Mouse (Mus musculus) forebrain, embryonic 10.5 days (tissue): ENCODE data around the gene Tcf23. TPM values are rescaled to one million over a fixed set of nuclear protein-coding genes. Genes with fewer than 3 reads are reported as not detected.

ENCODE experiments used
- DNase-seq: peaks from one replicate; pipeline ENCODE4 v3.0.0-alpha.2; 2017; ENCODE audit warnings: low spot score; ENCODE audit errors: extremely low spot score
- H3K27ac ChIP-seq: fragments of 300-500 bp; sonication (generic); 2 replicates; pipeline ENCODE4 v1.5.1; 2016; ENCODE audit warnings: mild to moderate bottlenecking
- H3K27me3 ChIP-seq: fragments of 300-500 bp; sonication (generic); 2 replicates; pipeline ENCODE4 v1.6.1; 2016; ENCODE audit warnings: mild to moderate bottlenecking; ENCODE audit not compliant: poor library complexity, severe bottlenecking
- H3K36me3 ChIP-seq: fragments of 300-500 bp; sonication (generic); replicated peaks from 2 replicates; pipeline ENCODE4 v1.6.1; 2016; ENCODE audit warnings: mild to moderate bottlenecking, moderate library complexity
- H3K4me1 ChIP-seq: fragments of 300-500 bp; sonication (generic); 2 replicates; pipeline ENCODE4 v1.6.1; 2016
- H3K4me3 ChIP-seq: fragments of 300-500 bp; sonication (generic); 2 replicates; pipeline ENCODE4 v1.5.1; 2016; ENCODE audit warnings: mild to moderate bottlenecking, moderate library complexity
- H3K9me3 ChIP-seq: fragments of 300-500 bp; sonication (generic); 2 replicates; pipeline ENCODE4 v1.6.1; 2016; ENCODE audit warnings: mild to moderate bottlenecking, moderate library complexity
- WGBS: fragments of 180-500 bp; shearing (Covaris S2); methylation state at CpG from one replicate; pipeline ENCODE4 v1.1.7; 2016; 5-methylcytosine and 5-hydroxymethylcytosine counted together
- polyA plus RNA-seq: library from polyadenylated mRNA; unstranded; fragments of >200 nt; fragmentation: Nextera tagmentation; extraction: Ambion mirVana; gene quantifications from 2 replicates; pipeline ENCODE4 v1.2.1, GENCODE M21; 2016

Tcf23 gene
- polyA plus RNA-seq, 1 experiment from 2014 or later, result not detected

DNA sequence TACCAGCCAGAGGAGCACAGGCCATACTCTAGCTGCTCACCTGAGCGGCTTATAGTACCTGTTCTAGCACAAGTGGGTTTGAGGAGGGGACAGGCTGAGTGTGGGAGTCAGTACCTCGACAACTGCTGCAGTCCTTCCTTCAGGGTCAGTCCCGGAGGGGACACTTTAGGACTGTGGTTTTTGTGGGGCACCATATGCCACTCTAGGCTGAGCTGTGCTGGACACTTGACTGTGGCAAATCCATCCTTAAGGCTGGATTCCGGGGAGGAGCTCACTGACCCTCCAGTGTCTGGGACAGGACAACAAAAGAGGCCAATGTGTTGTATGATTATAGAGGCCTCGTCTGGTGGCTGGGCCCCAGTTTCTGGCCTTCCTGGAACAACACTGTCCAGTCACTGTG is 15.9 kb upstream of the Tcf23 start:
- peaks cover 14% of the 10 kb centered on the region for H3K27me3 ChIP-seq
- H3K27ac ChIP-seq, result no peak overlapping the region
- peaks cover 27% of the 10 kb centered on the region for H3K4me1 ChIP-seq
- H3K36me3 ChIP-seq, result peaks cover 54% of the 10 kb centered on the region
- no peak overlapping the region for H3K4me3 ChIP-seq
- no peak for DNase-seq
- H3K9me3 ChIP-seq, result no peaks in the 10 kb centered on the region
- WGBS, result 88% methylated on average over 5 of the region's 5 CpGs

GRCm38 (mm10) chr5:30954065-30954464 is 14.4 kb upstream of the Tcf23 start:
- Histone ChIP-seq H3K27ac (no peak overlapping the region), H3K4me3 (no peak overlapping the region), H3K4me1 (peaks cover 36% of the 10 kb centered on the region), H3K9me3 (no peaks in the 10 kb centered on the region), H3K36me3 (peaks cover 69% of the 10 kb centered on the region), H3K27me3 (peaks cover under 1% of the 10 kb centered on the region; the same call in 1 of the 2 replicates)
- DNase-seq, result no peak
- WGBS, result 100% methylated on average over 6 of the region's 6 CpGs

- 98% methylated on average over 9 of the region's 9 CpGs for WGBS
- Histone ChIP-seq H3K27ac (no peak overlapping the region), H3K36me3 (peaks cover 69% of the 10 kb centered on the region), H3K4me3 (no peak overlapping the region), H3K9me3 (no peaks in the 10 kb centered on the region), H3K4me1 (peaks cover 36% of the 10 kb centered on the region), H3K27me3 (no peaks in the 10 kb centered on the region)
- no peak for DNase-seq
Observed at GRCm38 (mm10) chr5:30954556-30954955, 13.9 kb upstream of the Tcf23 start.

GRCm38 (mm10) chr5:30955751-30956150 is 12.7 kb upstream of the Tcf23 start:
- Histone ChIP-seq H3K36me3 (peaks cover 69% of the 10 kb centered on the region), H3K9me3 (no peaks in the 10 kb centered on the region), H3K4me1 (peaks cover 33% of the 10 kb centered on the region), H3K4me3 (no peak overlapping the region), H3K27me3 (no peaks in the 10 kb centered on the region), H3K27ac (no peak overlapping the region)
- no peak for DNase-seq
- WGBS, result 97% methylated on average over 6 of the region's 6 CpGs

DNA sequence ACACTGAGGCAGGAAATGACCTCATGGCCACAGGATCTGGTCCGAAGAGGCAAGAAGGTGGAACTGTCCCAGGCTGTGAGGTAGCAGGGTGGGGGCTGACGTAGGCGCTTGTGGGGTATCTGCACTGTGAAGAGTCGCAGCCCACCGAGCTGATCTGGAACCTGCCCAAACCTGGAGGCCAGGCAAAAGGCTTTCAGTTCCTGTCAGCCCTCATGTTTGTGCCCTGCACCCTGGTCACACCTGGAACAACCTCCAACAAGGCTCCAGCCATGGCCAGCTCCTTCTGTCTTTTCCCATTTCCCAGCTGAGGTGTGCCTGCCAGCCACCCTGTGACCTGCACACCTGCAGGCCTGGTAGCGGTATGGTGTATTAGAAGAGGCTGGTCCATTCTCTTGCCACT is 10.6 kb upstream of the Tcf23 start:
- WGBS, result 94% methylated on average over 6 of the region's 6 CpGs

DNA sequence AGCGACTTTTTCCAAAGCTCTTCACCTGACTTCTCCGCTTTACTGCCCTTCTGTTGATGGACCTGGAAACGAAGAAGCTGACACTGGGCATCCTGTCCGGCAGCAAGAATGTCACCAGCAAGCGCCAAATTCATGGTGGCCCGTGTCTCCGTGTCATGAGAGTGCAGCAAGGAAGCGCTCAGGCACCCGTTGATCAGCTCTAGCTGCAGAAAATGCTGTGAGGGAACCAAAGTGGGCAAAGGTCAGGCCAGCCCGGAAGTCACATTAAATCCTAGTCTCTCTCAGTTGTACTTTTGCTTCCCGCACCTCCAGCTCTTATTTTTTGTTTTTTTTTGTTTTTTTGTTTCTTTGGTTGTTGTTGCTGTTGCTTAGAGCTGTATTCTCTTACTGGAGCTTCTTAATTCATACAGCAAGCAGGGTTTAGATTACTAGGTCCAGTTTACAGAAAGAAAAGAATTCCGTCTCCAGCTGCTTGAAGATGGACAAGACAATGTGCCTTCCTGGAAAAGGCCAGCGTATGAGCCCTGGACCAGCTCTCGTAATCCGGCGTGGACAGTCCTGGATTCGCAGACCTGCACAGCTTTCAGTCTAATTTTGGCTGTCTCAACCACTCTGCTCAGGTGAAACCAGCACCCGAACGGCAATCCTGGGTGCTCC is 9.1 kb upstream of the Tcf23 start:
- Histone ChIP-seq H3K9me3 (no peaks in the 10 kb centered on the region), H3K27me3 (no peaks in the 10 kb centered on the region), H3K4me1 (peaks cover 30% of the 10 kb centered on the region), H3K4me3 (peak overlapping the region; percentile 73), H3K27ac (peak overlapping the region; percentile 92), H3K36me3 (peaks cover 40% of the 10 kb centered on the region)
- WGBS, result 41% methylated on average over 19 of the region's 19 CpGs
- DNase-seq, result no peak

More for the DNA sequence above, 10.6 kb upstream of the Tcf23 start:
- Histone ChIP-seq H3K4me1 (peaks cover 30% of the 10 kb centered on the region), H3K27ac (no peak overlapping the region), H3K36me3 (peaks cover 54% of the 10 kb centered on the region), H3K9me3 (no peaks in the 10 kb centered on the region), H3K4me3 (peak overlapping the region; percentile 18), H3K27me3 (no peaks in the 10 kb centered on the region)
- DNase-seq, result no peak

GRCm38 (mm10) chr5:30959966-30960501 is 8.4 kb upstream of the Tcf23 start, which contains the start of gene Preb:
Preb (minus strand) TSS chr5:30960361.
- Histone ChIP-seq H3K36me3 (peaks cover 33% of the 10 kb centered on the region), H3K27me3 (no peaks in the 10 kb centered on the region), H3K4me3 (peak within 1 kb of the TSS; percentile 73), H3K9me3 (no peaks in the 10 kb centered on the region), H3K27ac (peak within 1 kb of the TSS; percentile 92), H3K4me1 (peaks cover 30% of the 10 kb centered on the region)
- DNase-seq, result peak; percentile 98
- under 1% methylated on average over 56 of the region's 56 CpGs for WGBS

DNA sequence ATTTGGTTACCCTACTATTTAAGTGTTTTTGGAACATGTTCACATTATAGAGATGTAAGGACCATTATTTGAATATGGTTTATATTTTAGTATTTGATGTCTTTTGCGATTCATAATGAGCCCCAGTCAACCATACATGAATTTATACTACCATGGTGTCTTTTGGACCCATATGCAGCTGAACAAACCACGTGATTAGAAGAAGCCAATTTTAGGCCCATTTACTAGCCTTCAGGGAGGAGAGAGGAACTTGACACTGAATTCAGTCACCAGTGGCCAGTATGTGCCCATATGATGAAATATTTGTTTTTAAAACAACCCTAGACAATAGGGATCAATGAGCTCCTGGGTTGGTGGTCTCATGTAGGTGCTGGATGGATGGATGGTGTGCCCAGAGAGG is 7.6 kb upstream of the Tcf23 start:
- DNase-seq, result no peak
- no peaks in the 10 kb centered on the region for H3K27me3 ChIP-seq
- H3K36me3 ChIP-seq, result peaks cover 25% of the 10 kb centered on the region
- peak overlapping the region; percentile 92 for H3K27ac ChIP-seq
- no peaks in the 10 kb centered on the region for H3K9me3 ChIP-seq
- H3K4me3 ChIP-seq, result peak overlapping the region; percentile 73
- peaks cover 30% of the 10 kb centered on the region for H3K4me1 ChIP-seq
- 92% methylated on average over 2 of the region's 2 CpGs for WGBS

- Histone ChIP-seq H3K4me3 (no peak overlapping the region), H3K36me3 (peaks cover 21% of the 10 kb centered on the region), H3K9me3 (no peaks in the 10 kb centered on the region), H3K27me3 (no peaks in the 10 kb centered on the region), H3K27ac (no peak overlapping the region), H3K4me1 (peaks cover 30% of the 10 kb centered on the region)
- DNase-seq, result no peak
- WGBS, result 85% methylated on average over 10 of the region's 10 CpGs
Observed at GRCm38 (mm10) chr5:30961545-30962505, 6.6 kb upstream of the Tcf23 start.

DNA sequence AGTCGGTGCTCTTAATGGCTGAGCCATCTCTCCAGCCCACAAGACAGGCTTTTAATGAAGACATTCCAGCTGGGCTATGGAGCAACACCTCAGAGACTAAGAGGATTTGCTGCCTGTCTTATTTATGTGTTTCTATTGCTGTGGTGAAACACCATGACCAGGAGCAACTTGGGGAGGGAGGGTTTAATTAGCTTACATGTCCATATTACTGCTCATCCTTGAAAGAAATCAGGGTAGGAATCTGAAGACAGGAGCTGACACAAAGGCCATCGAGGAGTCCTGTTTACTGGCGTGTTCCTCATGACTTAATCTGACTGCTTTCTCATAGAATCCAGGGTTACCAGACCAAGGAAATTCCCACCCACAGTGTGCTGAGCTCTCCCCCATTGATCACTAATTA is 4.5 kb upstream of the Tcf23 start:
- Histone ChIP-seq H3K9me3 (no peaks in the 10 kb centered on the region), H3K4me1 (peaks cover 14% of the 10 kb centered on the region), H3K27me3 (peaks cover 2% of the 10 kb centered on the region; the same call in 1 of the 2 replicates), H3K27ac (no peak overlapping the region), H3K4me3 (no peak overlapping the region), H3K36me3 (peaks cover 2% of the 10 kb centered on the region; the same call in 1 of the 2 replicates)
- 70% methylated on average over 3 of the region's 3 CpGs for WGBS
- no peak for DNase-seq

- Histone ChIP-seq H3K4me1 (0 out of 2 replicates have a peak, but pooled peaks cover 4% of the 10 kb centered on the region), H3K27me3 (peaks cover 4% of the 10 kb centered on the region; the same call in 1 of the 2 replicates), H3K9me3 (no peaks in the 10 kb centered on the region), H3K4me3 (no peak overlapping the region), H3K27ac (no peak overlapping the region), H3K36me3 (no peaks in the 10 kb centered on the region)
- WGBS, result 89% methylated on average over 4 of the region's 4 CpGs
- DNase-seq, result no peak
Observed at GRCm38 (mm10) chr5:30966189-30966588, 2.3 kb upstream of the Tcf23 start.

- Histone ChIP-seq H3K27me3 (peaks cover 4% of the 10 kb centered on the region; the same call in 1 of the 2 replicates), H3K9me3 (no peaks in the 10 kb centered on the region), H3K4me3 (no peak overlapping the region), H3K4me1 (peaks cover 11% of the 10 kb centered on the region; the same call in 1 of the 2 replicates), H3K36me3 (no peaks in the 10 kb centered on the region), H3K27ac (no peak overlapping the region)
- 77% methylated on average over 2 of the region's 2 CpGs for WGBS
- no peak for DNase-seq
Observed at GRCm38 (mm10) chr5:30969440-30969839, 978 bp downstream of the Tcf23 start.
